Mouse (Mus musculus) heart, adult 2 months (tissue): ENCODE measurements at regions not wholly inside any gene's neighbourhood (a gene's known extent, or its start where the extent isn't known, plus 50 kb on each side); places are given as distances from the start of the nearest gene placed in this dataset.

Experiments
- CTCF ChIP-seq: fragments of 200-600 bp; IDR thresholded peaks from 2 replicates; pipeline ENCODE4 v1.8.1; 2022; ENCODE audit warnings: antibody characterized with exemption, mild to moderate bottlenecking, moderate library complexity
- EP300 ChIP-seq: fragments of 200-500 bp; IDR thresholded peaks from 2 replicates; pipeline ENCODE4 v1.6.1; 2011; ENCODE audit warnings: low read depth, low read length, control low read depth; ENCODE audit not compliant: insufficient read depth
- POLR2A ChIP-seq: fragments of 200-500 bp; IDR thresholded peaks from 2 replicates; pipeline ENCODE4 v1.6.1; 2011; ENCODE audit warnings: mild to moderate bottlenecking, low read depth, low read length, control low read depth; ENCODE audit not compliant: insufficient read depth

DNA sequence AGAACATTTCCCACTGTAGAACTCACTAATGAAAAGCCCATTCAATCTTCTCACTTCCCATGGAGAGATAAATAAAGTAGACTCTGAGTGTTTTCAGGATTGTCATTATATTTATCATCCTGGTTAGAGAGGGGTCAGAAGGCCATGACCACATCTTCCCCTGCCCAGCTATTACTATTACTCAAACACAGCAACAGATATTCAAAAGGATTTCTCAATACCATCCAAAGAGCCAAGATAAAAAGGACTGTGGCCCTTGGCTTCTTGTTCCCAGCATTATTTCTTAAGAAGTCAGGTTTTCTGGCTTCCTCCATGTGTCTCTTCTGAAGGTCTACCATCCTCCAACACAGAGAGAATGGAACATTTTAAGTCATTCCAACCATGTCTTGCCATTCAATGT, 199.6 kb upstream of the Egflam start:
- TF ChIP-seq POLR2A = no peak
- TF ChIP-seq EP300 = no peak
- TF ChIP-seq CTCF = no peak
